Mouse (Mus musculus): ENCODE measurements at regions not wholly inside any gene's neighbourhood (a gene's known extent, or its start where the extent isn't known, plus 50 kb on each side); places are given as distances from the start of the nearest gene placed in this dataset.
A peak's percentile ranks its signal among the peaks of the same experiment; 100 is the strongest.

DNA sequence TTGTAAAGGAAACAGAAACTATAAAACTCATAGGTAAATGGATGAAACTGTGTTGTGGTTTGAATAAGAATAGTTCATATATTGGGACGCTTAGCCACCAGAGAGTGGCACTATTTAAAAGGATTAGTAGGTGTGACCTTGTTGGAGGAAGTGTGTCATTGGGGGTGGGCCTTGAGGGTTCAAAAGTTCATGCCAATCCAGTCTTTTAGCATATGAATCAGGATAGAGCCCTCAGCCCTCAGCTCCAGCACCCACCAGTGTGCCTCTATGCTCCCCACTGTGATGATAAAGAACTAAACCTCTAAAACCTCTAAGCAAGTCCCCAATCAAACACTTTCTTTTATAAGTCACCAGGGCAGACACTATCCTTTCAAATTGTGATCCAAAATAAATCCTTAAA is 199.4 kb downstream of the Rnf144b start:
- Histone ChIP-seq H3K4me1 (ENCODE audit: insufficient read depth, low read length) (no peaks in the 10 kb centered on the region), H3K4me3 (ENCODE audit: low read depth, low read length) (no peak overlapping the region), H3K4me2 (ENCODE audit: low read depth, low read length, poor library complexity, severe bottlenecking) (no peak overlapping the region), H3K27me3 (ENCODE audit: insufficient read depth, low read length) (no peaks in the 10 kb centered on the region), H3K27ac (ENCODE audit: low read depth, low read length) (no peak overlapping the region), H3K36me3 (ENCODE audit: insufficient read depth, low read length) (no peaks in the 10 kb centered on the region), H3K9ac (replicated peaks; ENCODE audit: low read length, poor library complexity, severe bottlenecking) (no peak overlapping the region), H3K9me3 (ENCODE audit: low read length) (no peaks in the 10 kb centered on the region)
- TF ChIP-seq CTCF (IDR thresholded peaks at IDR 0.05): no peak
- 67% methylated on average over 1 of the region's 1 CpGs for WGBS
- DNase-seq (ENCODE audit: low spot score): no peak
- no peak for ATAC-seq (ENCODE audit: low FRiP score)

DNA sequence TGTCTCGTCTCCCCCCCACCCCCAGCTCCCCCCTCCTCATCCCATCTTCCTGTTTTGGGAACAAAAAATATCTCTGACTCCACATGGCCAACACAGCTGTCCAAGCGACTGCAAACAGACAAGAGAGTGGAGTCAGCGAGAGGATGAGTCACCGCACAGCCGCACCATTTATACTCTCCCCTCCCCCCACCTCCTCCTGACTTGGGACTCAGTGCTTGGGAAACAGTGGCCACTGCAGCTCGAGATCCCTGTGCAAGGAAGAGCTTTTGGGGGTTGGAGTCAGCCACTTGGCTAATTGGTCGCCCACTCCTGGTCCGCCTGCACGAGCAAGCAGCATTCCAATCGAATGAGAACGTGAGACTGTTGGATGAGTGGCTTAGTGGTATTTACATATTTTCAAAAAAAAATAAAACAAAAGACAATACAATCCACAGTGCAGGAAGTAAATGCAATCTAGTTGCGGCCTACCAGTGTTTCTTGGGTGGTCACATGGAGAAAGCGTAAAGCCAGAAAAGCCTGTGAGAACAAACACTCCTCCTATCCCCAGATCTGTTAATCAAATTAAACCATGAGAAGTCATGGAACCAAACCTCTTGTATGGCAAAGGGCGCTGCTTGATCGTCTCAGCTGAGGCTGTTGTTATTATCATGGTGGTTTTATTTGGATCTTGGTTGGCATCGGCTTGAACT is 213.7 kb downstream of the Rnf144b start:
- no peak for DNase-seq (ENCODE audit: low spot score)
- H3K27ac ChIP-seq (ENCODE audit: low read depth, low read length): no peak overlapping the region
- ATAC-seq (ENCODE audit: low FRiP score): no peak
- TF ChIP-seq CTCF (IDR thresholded peaks at IDR 0.05): no peak
- 61% methylated on average over 16 of the region's 16 CpGs for WGBS
- H3K4me2 ChIP-seq (ENCODE audit: low read depth, low read length, poor library complexity, severe bottlenecking): no peak overlapping the region
- no peak overlapping the region for H3K9ac ChIP-seq (replicated peaks; ENCODE audit: low read length, poor library complexity, severe bottlenecking)
- H3K4me1 ChIP-seq (ENCODE audit: insufficient read depth, low read length): no peaks in the 10 kb centered on the region
- no peaks in the 10 kb centered on the region for H3K36me3 ChIP-seq (ENCODE audit: insufficient read depth, low read length)
- H3K4me3 ChIP-seq (ENCODE audit: low read depth, low read length): no peak overlapping the region
- no peaks in the 10 kb centered on the region for H3K9me3 ChIP-seq (ENCODE audit: low read length)
- H3K27me3 ChIP-seq (ENCODE audit: insufficient read depth, low read length): no peaks in the 10 kb centered on the region

DNA sequence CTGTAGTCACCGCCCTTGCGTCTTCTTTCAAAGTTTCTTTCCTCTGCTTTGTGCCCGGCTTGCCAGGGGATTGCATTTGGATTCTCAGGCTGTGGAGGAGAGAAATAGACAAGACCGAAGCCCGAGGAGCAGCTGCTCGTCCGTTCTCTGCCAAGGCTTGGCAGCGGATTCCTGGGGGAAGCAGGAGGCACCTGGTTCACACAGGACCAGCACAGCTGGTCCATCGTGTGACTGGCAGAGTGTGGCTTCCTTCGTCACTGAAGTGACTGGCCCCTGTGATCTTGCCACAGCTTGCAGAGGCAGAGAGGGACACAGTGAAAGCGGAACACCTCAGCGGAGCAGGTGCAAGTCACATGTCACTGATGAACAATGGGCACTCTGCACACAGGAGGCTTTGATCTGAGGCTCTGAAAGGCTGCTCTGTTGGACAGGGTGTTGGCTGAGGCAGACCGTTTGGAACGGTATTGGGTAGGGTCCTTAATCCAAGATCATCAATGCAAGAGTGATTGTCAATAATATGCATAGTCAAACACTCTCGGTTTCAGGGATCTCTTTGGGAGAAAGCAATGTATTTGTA is 214.5 kb downstream of the Rnf144b start:
- H3K27me3 ChIP-seq (ENCODE audit: insufficient read depth, low read length): no peaks in the 10 kb centered on the region
- no peak overlapping the region for H3K27ac ChIP-seq (ENCODE audit: low read depth, low read length)
- no peak for TF ChIP-seq CTCF (IDR thresholded peaks at IDR 0.05)
- WGBS: 71% methylated on average over 15 of the region's 15 CpGs
- no peak; the same call in 1 of the 2 replicates for ATAC-seq (ENCODE audit: low FRiP score)
- no peaks in the 10 kb centered on the region for H3K36me3 ChIP-seq (ENCODE audit: insufficient read depth, low read length)
- H3K9ac ChIP-seq (replicated peaks; ENCODE audit: low read length, poor library complexity, severe bottlenecking): no peak overlapping the region
- no peak overlapping the region for H3K4me3 ChIP-seq (ENCODE audit: low read depth, low read length)
- H3K4me2 ChIP-seq (ENCODE audit: low read depth, low read length, poor library complexity, severe bottlenecking): no peak overlapping the region
- peak; percentile 80 for DNase-seq (ENCODE audit: low spot score)
- no peaks in the 10 kb centered on the region for H3K9me3 ChIP-seq (ENCODE audit: low read length)
- H3K4me1 ChIP-seq (ENCODE audit: insufficient read depth, low read length): no peaks in the 10 kb centered on the region

DNA sequence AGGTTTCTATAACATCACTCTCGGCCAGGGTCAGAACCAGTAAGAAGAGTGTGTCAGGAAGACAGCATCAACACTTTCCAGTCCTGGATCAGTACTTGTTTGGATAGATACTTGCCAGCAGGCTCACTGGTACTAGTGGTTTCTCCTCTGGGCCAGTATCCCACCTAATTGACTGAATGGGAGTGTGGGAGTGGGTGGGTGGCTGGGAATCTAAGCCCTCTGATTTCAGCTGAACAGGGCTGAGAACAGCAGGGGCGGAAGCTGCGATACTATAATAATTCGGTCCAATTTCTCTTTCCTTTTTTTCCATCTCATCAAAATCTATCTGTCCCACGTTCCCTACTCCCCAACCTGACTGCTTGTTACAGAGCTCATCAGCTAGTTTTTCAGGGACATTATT is 217.0 kb downstream of the Rnf144b start:
- TF ChIP-seq CTCF (IDR thresholded peaks at IDR 0.05): no peak
- ATAC-seq (ENCODE audit: low FRiP score) (no peak), DNase-seq (ENCODE audit: low spot score) (no peak)
- Histone ChIP-seq H3K4me3 (ENCODE audit: low read depth, low read length) (no peak overlapping the region), H3K27me3 (ENCODE audit: insufficient read depth, low read length) (no peaks in the 10 kb centered on the region), H3K9me3 (ENCODE audit: low read length) (no peaks in the 10 kb centered on the region), H3K27ac (ENCODE audit: low read depth, low read length) (no peak overlapping the region), H3K9ac (replicated peaks; ENCODE audit: low read length, poor library complexity, severe bottlenecking) (no peak overlapping the region), H3K4me1 (ENCODE audit: insufficient read depth, low read length) (no peaks in the 10 kb centered on the region), H3K4me2 (ENCODE audit: low read depth, low read length, poor library complexity, severe bottlenecking) (no peak overlapping the region), H3K36me3 (ENCODE audit: insufficient read depth, low read length) (no peaks in the 10 kb centered on the region)
- WGBS: 60% methylated on average over 5 of the region's 5 CpGs

DNA sequence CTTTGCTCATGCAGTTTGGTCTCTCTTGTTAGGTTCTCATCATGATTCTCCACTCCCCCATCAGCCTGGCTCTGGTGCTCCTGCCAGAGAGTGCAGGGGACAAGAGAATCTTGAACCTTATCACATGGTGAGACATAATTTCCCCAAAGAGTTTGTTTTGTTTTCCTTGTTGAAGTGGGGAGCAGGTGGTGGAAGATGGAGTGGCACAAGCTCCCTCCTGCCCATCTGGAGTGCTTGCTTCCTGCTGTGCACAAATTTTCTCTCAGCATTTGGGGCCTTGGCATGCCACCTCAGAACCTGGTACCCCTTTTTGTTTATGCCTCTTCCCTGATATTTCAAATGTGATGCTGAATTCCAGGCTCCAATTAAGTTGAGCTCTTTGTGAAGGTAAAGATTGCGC is 219.9 kb downstream of the Rnf144b start:
- no peak overlapping the region for H3K4me3 ChIP-seq (ENCODE audit: low read depth, low read length)
- no peaks in the 10 kb centered on the region for H3K27me3 ChIP-seq (ENCODE audit: insufficient read depth, low read length)
- no peaks in the 10 kb centered on the region for H3K36me3 ChIP-seq (ENCODE audit: insufficient read depth, low read length)
- no peaks in the 10 kb centered on the region for H3K4me1 ChIP-seq (ENCODE audit: insufficient read depth, low read length)
- no peak overlapping the region for H3K27ac ChIP-seq (ENCODE audit: low read depth, low read length)
- no peak for ATAC-seq (ENCODE audit: low FRiP score)
- H3K9ac ChIP-seq (replicated peaks; ENCODE audit: low read length, poor library complexity, severe bottlenecking): no peak overlapping the region
- no peak for TF ChIP-seq CTCF (IDR thresholded peaks at IDR 0.05)
- no peak overlapping the region for H3K4me2 ChIP-seq (ENCODE audit: low read depth, low read length, poor library complexity, severe bottlenecking)
- DNase-seq (ENCODE audit: low spot score): no peak
- WGBS: 94% methylated on average over 1 of the region's 1 CpGs
- H3K9me3 ChIP-seq (ENCODE audit: low read length): no peaks in the 10 kb centered on the region

DNA sequence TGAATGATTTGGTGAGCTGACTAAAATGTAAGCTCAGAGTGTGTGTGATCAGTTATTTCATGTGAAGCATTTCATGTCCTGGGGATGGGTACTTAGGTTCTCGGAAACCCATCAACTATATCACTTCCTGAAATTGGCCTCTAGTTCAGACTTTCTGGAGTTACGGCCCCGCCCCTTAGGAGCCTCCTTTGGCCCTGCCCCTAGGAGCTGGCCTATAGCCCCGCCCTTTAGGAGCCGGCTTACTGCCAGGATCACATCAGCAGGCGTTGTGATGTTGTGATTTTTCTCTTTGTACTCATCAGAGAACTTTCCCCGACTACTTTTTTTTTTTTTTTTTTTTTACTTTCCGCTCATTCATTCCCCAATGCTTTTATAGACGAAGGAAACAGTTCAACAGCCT is 223.1 kb downstream of the Rnf144b start:
- WGBS: 33% methylated on average over 9 of the region's 9 CpGs
- Histone ChIP-seq H3K27ac (ENCODE audit: low read depth, low read length) (no peak overlapping the region), H3K4me2 (ENCODE audit: low read depth, low read length, poor library complexity, severe bottlenecking) (no peak overlapping the region), H3K4me1 (ENCODE audit: insufficient read depth, low read length) (no peaks in the 10 kb centered on the region; the same call in 1 of the 2 replicates), H3K27me3 (ENCODE audit: insufficient read depth, low read length) (no peaks in the 10 kb centered on the region), H3K36me3 (ENCODE audit: insufficient read depth, low read length) (no peaks in the 10 kb centered on the region), H3K9me3 (ENCODE audit: low read length) (no peaks in the 10 kb centered on the region), H3K4me3 (ENCODE audit: low read depth, low read length) (no peak overlapping the region), H3K9ac (replicated peaks; ENCODE audit: low read length, poor library complexity, severe bottlenecking) (no peak overlapping the region)
- DNase-seq (ENCODE audit: low spot score) (no peak), ATAC-seq (ENCODE audit: low FRiP score) (no peak)
- TF ChIP-seq CTCF (IDR thresholded peaks at IDR 0.05): no peak

Data from midbrain, postnatal 0 days (tissue).